Mouse (Mus musculus): ENCODE measurements around the gene Pcdh17.

DNA sequence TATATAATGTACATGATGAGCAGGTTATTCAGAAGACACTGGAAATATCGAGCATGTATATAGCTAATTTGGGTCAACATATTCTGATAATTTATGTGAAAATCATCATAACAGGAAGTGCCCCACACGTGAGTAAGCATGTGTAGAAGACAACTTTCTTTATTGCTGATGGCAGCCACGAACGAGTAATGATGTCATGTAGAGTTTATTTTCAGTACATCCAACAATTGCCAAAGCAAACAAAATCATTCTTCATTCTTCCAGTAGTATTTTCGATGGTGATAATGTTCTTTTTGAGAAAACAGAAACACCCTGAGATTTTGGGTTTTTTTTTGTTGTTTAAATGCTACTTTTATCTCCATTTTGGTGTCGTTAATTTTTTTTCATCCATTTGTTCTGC, 37.2 kb downstream of the Pcdh17 start:
- TF ChIP-seq POLR2A (IDR thresholded peaks at IDR 0.05; ENCODE audit: borderline replicate concordance, insufficient read depth, low read length): no peak
- TF ChIP-seq CTCF (IDR thresholded peaks at IDR 0.05; ENCODE audit: borderline replicate concordance, insufficient read depth, low read depth, low read length): no peak

Measured in cerebellum, adult 2 months (tissue).